Mouse (Mus musculus): ENCODE measurements around the gene Immt.
"Not testable (repeated sequence)": the region's sequence is repeated elsewhere in the genome, so short reads cannot be mapped to it uniquely, and the experiment has no call there.

Gene Immt

GRCm38 (mm10) chr6:71840597-71841290 lies 9.6 kb downstream of the Immt start:
- no peak for DNase-seq (ENCODE audit: extremely low read depth, insufficient read length, low spot score)

- DNase-seq (ENCODE audit: extremely low read depth, insufficient read length, low spot score): not testable (repeated sequence)
Measured at GRCm38 (mm10) chr6:71846906-71847305, 15.8 kb downstream of the Immt start.

GRCm38 (mm10) chr6:71867751-71868150 lies 36.6 kb downstream of the Immt start:
- no peak for DNase-seq (ENCODE audit: extremely low read depth, insufficient read length, low spot score)

GRCm38 (mm10) chr6:71868809-71869208 lies 37.7 kb downstream of the Immt start:
- DNase-seq (ENCODE audit: extremely low read depth, insufficient read length, low spot score): no peak

DNA sequence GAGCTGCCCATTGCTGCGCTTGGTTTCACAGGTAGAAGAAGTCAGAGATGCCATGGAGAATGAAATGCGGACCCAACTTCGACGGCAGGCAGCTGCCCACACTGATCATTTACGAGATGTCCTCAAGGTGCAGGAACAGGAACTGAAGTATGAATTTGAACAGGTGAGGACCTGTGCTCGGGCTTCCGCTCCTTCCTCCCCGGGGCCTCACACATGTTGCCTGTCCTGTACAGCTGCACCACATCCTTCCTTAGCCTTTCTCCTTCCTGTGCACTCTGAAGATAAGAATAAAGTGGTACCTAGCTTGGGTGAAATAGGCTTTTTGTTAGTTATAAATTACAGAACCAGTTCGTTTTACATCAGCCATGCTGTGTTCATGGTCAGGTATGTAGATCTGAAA lies 40.3 kb downstream of the Immt start:
- no peak for DNase-seq (ENCODE audit: extremely low read depth, insufficient read length, low spot score)

DNA sequence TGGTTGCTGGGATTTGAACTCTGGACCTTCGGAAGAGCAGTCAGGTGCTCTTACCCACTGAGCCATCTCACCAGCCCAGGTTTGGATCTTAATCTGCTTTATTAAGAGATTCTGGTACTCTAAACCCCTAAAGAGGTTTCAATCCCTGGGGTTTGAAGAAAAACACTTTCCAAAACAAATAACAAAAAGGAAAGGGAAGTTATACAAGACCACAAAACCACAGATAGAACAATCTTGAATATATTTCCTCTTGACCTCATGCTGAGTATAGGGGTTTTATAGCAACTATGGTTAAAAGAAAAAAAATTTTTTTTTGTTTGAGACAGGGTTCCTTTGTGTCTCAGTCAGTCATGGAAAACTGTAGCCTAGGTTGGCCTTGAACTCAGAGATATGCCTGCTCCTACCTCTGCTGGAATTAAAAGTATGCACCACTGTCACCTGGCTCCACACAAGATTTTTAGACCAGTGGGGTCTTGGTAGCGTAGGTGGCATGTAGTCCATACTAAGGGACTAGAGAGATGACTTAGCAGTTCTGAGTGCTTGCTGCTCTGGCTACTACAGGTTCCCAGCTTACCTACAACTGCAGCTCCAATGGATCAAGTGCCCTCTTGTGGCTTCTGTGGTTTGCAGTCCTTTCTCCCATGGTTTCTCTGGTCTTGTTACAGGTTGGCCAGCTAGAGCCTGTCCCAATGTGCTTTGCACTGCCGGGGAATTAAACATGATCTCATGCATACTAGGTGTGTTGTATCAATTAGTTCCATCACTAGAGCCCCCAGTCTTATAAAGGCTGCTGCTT lies 47.0 kb downstream of the Immt start:
- peak; percentile 9 for DNase-seq (ENCODE audit: extremely low read depth, insufficient read length, low spot score)

DNA sequence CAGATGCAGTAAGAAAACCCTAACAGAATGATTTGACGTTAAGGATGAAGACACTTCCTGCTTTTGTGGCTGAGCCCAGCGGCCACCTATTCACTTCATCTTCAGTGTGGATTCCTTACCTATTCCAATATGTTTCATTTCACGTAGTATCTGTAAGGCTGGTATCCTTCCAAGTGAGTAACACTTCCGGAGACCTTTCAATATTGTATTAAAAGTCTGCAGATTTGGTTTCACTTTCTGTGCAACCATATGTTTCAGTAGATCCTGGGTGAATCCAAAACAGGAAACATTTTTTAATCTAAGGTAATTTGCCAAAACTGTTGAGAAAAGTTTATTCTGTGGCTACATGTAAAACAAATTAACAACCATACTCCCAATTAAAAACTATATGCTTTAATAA lies 62.1 kb downstream of the Immt start:
- no peak for DNase-seq (ENCODE audit: extremely low read depth, insufficient read length, low spot score)

GRCm38 (mm10) chr6:71907702-71908235 lies 76.6 kb downstream of the Immt start:
- no peak for DNase-seq (ENCODE audit: extremely low read depth, insufficient read length, low spot score)

DNA sequence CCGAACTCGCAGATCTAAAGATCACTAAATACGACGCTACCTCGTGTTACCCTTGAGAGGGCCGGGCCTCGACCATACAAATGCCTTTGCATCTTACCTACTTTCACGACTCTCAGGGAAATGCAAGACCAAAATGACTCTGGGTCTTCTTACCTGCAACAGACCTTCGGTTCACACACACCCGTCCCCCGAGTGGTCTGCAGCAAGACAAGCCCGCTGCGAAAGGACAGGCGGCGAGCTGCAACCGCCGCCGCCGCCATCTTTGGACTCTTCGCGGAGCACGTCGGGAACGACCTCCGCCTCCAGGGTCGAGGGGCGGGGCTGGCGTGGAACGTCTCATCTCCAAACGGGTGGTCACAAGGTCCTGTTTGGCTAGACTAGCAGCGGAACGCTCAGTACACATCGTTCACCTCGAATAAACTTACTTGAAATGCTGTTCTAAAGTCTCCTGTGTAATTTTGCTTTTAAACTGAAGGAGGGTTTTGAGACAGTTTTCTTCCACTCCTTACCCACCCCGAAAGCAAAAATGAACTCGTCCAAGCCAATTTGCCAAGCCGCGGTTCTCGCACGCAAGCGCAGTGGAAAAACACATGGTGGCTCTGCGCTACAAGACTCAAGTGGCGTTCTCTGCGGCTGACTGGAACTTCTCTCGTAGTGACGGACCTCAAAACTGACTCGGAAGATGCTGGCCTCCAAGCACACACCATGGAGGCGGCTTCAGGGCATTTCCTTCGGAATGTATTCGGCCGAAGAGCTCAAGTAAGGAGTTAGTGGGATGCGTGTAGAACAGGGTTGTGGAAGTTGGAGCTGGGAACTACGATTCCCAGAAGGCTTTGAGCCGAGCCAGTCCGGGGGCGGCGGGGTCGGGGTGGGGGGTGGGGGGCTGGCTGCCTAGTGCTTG lies 77.6 kb downstream of the Immt start, which contains the start of the genes Ptcd3 and Polr1a:
Ptcd3 (minus strand) TSS at position 270 of the 901 bp plus-strand sequence.
Polr1a (plus strand) TSS at position 573 of the 901 bp plus-strand sequence.
- DNase-seq (ENCODE audit: extremely low read depth, insufficient read length, low spot score): peak; percentile 85

GRCm38 (mm10) chr6:71909384-71909783 lies 78.3 kb downstream of the Immt start:
- DNase-seq (ENCODE audit: extremely low read depth, insufficient read length, low spot score): no peak

- no peak for DNase-seq (ENCODE audit: extremely low read depth, insufficient read length, low spot score)
Measured at GRCm38 (mm10) chr6:71909840-71910239, 78.7 kb downstream of the Immt start.

GRCm38 (mm10) chr6:71911686-71912450 lies 80.7 kb downstream of the Immt start:
- no peak for DNase-seq (ENCODE audit: extremely low read depth, insufficient read length, low spot score)

DNA sequence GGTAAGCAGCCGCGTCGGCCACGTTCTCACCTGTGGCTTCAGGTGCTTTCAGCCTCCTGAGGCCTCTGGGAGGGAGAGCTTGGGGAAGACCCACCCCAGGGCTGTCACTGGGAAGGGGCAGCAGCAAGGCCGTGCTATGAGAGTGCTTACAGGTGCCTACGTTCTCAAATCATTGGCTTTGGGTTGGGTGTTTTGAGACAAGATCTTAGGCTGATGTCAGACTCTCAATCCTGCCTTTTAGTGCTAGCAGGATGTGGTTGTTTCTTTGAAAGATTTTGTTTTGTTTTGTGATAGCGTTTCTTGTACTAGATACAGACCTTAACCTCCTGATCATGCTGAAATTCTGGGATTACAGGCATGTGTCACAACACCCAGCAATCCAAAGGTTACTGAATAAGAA lies 89.6 kb downstream of the Immt start:
- DNase-seq (ENCODE audit: extremely low read depth, insufficient read length, low spot score): no peak

DNA sequence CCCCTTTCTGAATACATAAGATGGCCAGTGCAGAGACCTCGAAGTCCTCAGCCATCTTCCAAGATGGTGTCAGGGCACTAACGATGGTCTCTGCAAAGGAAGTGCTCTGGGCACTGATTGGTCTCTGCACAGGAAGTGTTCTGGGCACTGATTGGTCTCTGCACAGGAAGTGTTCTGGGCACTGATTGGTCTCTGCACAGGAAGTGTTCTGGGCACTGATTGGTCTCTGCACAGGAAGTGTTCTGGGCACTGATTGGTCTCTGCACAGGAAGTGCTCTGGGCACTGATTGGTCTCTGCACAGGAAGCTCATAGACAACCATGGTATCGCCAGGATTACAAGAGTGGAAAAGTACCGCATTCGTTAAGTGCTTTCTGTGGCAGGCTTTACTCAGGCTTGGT lies 94.1 kb downstream of the Immt start:
- DNase-seq (ENCODE audit: extremely low read depth, insufficient read length, low spot score): not testable (repeated sequence)

Measured in 3134 (cell line).